Mouse (Mus musculus): Measurements from ENCODE around the gene Ctr9.

- 0 out of 2 replicates have a peak, but pooled peaks have one; percentile 28 for TF ChIP-seq EP300 (IDR thresholded peaks at IDR 0.05)
- 0 out of 2 replicates have a peak, but pooled peaks have one; percentile 5 for TF ChIP-seq CTCF (IDR thresholded peaks at IDR 0.05)
Measured at GRCm38 (mm10) chr7:111082822-111083732, 54.3 kb downstream of the Ctr9 start, which contains the start of gene Eif4g2.

All from lung, postnatal 0 days (tissue).